Mouse (Mus musculus) cerebellum, adult 2 months (tissue): Measurements from ENCODE around the gene Tmem108.

Source experiments
- CTCF ChIP-seq: fragments of 200-500 bp; IDR thresholded peaks from 2 replicates; pipeline ENCODE4 v1.5.1; 2011; ENCODE audit warnings: low read depth, mild to moderate bottlenecking, control low read depth, low read length, moderate library complexity, borderline replicate concordance; ENCODE audit not compliant: insufficient read depth
- POLR2A ChIP-seq: fragments of 200-500 bp; IDR thresholded peaks from 2 replicates; pipeline ENCODE4 v1.6.1; 2011; ENCODE audit warnings: low read length, control low read depth, borderline replicate concordance; ENCODE audit not compliant: insufficient read depth

DNA sequence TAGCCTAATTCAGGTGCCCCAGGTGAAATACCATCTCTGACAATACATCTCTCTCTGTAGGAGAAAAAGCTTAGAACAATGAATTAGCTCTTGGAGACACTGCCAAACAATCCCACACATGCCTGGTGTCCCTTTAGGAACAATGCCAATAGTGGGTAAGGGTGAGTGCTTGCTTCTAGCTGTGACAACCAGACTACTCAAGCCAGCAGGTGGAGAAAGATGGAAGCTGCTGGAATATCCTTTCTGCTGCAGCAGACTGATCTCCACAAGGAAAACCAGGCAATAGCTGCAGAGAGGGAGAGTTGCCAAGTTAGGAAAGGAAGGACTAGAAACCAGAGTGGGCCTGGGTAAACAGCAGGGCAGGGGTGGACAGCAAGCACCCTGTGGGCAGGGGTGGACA is 67.8 kb downstream of the Tmem108 start:
- no peak for TF ChIP-seq CTCF
- TF ChIP-seq POLR2A: no peak
